Mouse (Mus musculus): ENCODE data around the gene Tmem169. TPM values are rescaled to one million over a fixed set of nuclear protein-coding genes. Genes with fewer than 3 reads are reported as not detected.

Gene Tmem169
- total RNA-seq, 2 experiments from 2014 or later, result not detected

DNA sequence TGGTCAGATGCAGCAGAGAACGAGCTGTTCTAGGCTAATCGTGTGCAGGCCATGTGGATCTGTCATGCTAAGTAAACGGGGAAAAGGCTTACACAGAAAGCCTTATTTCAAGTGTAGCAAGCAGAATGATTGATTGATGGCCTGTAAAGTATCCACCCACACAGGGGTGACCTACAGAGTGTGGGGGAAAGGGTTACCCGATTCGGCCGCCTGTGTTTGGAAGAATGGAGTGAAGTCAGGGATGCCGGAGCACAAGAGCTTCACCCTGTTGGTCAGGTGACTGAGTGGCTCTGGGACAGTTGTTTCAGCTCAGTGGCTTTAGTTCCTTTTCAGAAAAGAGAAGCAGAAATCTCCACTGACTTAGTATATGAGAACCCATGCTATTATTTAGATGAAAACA, 32.7 kb downstream of the Tmem169 start:
- no peak for ATAC-seq (replicated peaks; ENCODE audit: low FRiP score, poor library complexity, severe bottlenecking)

DNA sequence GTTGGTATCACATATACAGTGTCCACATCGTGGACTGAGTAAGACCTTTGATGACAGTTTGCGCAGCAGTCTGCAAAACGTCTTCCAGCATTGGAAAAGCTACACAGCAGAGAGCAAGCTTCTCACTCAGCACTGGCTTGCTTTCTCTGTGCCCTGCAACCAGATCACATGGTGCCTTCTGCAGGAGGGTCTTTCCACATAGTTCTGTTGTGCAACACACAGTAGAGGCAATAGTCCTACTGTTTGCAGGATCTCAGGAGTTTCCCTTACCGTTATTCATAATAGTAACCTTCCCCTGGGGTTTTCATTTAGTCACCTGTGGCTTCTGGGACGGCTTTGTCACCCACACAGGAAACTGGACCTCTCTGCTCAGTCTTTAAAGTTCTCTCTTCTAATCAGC, 36.6 kb downstream of the Tmem169 start:
- no peak for ATAC-seq (replicated peaks; ENCODE audit: low FRiP score, poor library complexity, severe bottlenecking)

DNA sequence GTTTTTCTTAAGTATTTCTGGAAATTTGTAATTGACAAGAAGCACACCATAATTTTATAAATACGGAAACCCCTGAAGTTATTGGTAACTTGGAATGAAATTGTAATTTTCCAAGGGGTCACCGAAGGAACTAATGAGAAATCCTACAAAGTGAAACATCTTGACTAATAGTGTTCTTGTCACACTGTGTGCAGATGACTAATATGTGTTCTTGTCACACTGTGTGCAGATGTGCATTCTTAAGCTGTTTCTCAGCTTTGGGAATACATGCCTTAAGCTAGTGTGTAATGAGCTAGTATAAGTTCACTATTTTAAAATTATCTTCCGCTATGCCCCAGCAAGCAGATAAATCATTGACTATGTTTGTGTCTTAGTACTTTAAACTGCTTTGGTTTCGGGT, 39.1 kb downstream of the Tmem169 start:
- no peak for ATAC-seq (replicated peaks; ENCODE audit: low FRiP score, poor library complexity, severe bottlenecking)

DNA sequence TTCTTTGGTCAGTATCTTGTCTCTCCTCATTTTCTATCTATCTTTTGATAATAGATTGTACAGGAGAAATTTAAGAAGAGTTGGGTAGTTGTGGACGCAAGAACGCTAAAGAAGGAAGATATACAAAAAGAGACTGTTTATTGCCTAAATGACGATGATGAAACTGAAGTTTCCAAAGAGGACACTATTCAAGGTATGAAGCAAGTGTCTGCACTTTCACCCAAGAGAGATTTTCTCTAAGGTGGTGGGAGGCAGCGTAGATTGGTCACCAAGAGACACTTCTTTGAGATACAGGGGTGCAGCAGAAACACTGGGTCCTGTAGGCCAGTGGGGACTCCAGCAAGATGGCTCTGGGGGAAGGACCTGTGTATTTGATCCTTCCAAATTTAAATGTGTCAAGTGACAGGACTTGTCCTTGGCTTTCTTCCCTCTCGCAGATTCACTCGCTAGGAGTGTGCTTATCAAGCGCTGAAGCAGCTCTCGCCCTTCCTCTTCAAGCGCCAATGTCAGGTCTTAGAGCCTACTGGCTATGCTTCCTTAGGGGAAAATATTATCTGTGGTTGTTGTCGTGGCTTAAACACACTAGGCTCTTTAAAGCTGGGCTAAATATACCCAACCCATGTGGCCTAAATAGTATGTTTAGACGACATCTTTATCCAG, 42.1 kb downstream of the Tmem169 start:
- no peak for ATAC-seq (replicated peaks; ENCODE audit: low FRiP score, poor library complexity, severe bottlenecking)

DNA sequence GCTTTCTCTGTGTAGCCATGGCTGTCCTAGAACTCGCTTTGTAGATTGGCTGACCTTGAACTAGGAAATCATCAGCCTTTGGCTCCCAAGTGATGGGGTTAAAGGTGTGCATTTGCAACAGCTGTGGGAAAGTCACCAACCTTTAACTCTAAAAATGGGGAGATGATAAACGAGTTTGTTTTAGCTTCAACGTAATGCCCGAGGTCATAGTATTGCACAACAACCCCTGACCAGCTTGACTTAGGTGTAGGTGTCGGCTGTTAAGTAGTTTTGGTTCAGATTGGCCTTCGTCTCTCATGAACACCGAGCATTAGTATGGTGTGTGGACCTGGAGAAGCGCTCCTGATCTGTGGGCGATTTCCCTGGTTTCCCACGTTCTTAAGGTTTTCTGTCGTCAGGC, 50.6 kb downstream of the Tmem169 start:
- ATAC-seq (replicated peaks; ENCODE audit: low FRiP score, poor library complexity, severe bottlenecking), result no peak

DNA sequence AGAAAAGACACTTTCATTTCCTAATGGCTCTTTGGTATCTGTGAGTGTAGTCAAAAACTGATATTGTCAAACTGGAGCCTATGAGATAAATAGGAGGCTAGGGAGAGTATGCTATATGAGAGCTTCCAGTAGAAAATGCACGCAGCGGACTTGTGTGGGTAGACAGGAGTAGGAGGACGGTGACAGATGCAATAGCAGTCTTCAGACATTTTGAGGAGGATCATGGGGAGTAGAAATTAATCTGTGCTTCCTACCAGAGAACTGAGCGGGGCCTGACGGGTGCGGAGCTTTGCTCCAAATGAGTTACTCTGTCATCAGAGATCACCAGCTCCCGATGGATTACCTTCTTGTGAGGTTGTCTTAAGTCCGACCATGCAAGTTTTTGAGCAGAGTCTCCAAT, 52.6 kb downstream of the Tmem169 start:
- no peak for ATAC-seq (replicated peaks; ENCODE audit: low FRiP score, poor library complexity, severe bottlenecking)

DNA sequence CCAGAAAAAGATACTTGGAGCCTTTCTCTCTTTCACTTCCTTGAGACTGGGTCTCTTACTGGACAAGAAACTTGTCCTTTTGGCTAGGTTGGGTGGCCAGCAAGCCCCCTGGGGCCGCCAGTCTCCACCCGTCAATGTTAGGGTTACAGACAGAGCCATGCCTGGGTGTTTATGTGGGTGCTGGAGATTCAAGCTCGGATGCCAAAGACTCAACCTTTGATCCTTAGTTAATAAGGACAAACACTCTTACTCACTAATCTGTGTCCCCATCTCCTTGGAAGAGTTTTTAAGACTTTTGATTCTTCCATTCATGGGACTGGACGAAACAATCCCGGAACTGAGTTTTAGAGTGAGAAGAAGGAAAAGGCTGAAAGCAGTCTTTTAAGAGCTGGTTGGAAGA, 54.2 kb downstream of the Tmem169 start:
- ATAC-seq (replicated peaks; ENCODE audit: low FRiP score, poor library complexity, severe bottlenecking), result no peak

DNA sequence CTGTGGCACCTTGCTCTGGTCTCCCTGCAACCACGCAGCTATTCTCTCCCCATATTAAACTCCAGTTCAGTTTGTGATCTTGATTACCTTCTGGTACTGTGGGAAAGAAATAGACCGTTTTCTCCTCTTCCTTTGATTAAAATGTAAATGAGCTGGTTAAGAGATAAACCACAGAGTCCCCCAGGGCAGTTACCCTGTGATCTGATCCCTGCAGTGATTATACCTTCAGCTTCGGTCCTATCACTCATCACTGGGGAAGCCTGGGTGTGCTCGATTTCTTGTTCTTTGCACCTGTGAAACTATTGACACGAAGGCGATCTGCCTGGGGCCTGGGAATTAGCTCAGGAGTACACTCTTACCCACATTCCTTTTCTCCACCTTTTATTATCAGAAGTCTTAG, 63.7 kb downstream of the Tmem169 start:
- no peak for ATAC-seq (replicated peaks; ENCODE audit: low FRiP score, poor library complexity, severe bottlenecking)

Other genes starting within 250 kb of the Tmem169 start
- 0.63 TPM in 1 of 2 replicates, not detected in the other for gene Mreg, start 72.1 kb upstream of the Tmem169 start, total RNA-seq (2015; ENCODE audit: low replicate concordance)
- 1.1 TPM in 1 of 2 replicates, not detected in the other for gene Mreg, start 72.1 kb upstream of the Tmem169 start, total RNA-seq (2017; ENCODE audit: low replicate concordance)
- gene Pecr, start 55 bp upstream of the Tmem169 start, total RNA-seq (2015; ENCODE audit: low replicate concordance), result 3.6 TPM in 1 of 2 replicates, not detected in the other
- gene Pecr, start 55 bp upstream of the Tmem169 start, total RNA-seq (2017; ENCODE audit: low replicate concordance), result 0.34 and 2.1 TPM in 2 replicates
- gene Xrcc5, start 23.1 kb downstream of the Tmem169 start, total RNA-seq (2015; ENCODE audit: low replicate concordance), result 3.6 and 5.6 TPM in 2 replicates
- 1.9 and 2.2 TPM in 2 replicates for gene Xrcc5, start 23.1 kb downstream of the Tmem169 start, total RNA-seq (2017; ENCODE audit: low replicate concordance)

All from erythroblast, adult 5-6 weeks (primary cell).